Mouse (Mus musculus) inflammation-experienced regulatory T-cells, adult 16 weeks (primary cell): ENCODE results near the gene Dnah10. TPM values are rescaled to one million over a fixed set of nuclear protein-coding genes. Genes with fewer than 3 reads are reported as not detected.

ENCODE experiments used
- polyA plus RNA-seq: library from polyadenylated mRNA; unstranded; fragments of 100-300 nt; shearing (Covaris generic); gene quantifications from one replicate; pipeline ENCODE4 v1.2.1, GENCODE M21; 2017

Gene Dnah10
- not detected for polyA plus RNA-seq

DNA sequence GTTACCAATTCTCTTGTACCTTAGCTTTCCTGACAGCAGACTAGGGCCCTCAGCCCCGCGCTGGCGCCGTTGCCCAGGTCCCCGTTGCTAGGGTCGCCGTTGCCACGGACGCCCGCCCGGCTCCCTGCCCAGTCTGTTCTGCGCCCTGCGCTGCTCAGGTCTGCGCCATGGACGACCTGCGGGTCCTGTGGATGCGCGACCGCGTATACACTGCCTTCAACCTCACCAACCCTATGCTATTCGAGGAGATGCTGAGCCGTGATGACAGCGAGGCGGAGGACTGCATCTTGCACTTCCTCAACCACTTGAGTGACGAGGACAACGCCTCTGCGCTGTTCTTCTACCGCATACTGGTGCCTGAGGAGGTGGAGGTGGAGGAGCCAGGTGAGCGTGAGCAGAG, at the start of gene Dnah10:
Gene Dnah10 (plus strand): TSS at position 89 of the 400 bp plus-strand sequence.

DNA sequence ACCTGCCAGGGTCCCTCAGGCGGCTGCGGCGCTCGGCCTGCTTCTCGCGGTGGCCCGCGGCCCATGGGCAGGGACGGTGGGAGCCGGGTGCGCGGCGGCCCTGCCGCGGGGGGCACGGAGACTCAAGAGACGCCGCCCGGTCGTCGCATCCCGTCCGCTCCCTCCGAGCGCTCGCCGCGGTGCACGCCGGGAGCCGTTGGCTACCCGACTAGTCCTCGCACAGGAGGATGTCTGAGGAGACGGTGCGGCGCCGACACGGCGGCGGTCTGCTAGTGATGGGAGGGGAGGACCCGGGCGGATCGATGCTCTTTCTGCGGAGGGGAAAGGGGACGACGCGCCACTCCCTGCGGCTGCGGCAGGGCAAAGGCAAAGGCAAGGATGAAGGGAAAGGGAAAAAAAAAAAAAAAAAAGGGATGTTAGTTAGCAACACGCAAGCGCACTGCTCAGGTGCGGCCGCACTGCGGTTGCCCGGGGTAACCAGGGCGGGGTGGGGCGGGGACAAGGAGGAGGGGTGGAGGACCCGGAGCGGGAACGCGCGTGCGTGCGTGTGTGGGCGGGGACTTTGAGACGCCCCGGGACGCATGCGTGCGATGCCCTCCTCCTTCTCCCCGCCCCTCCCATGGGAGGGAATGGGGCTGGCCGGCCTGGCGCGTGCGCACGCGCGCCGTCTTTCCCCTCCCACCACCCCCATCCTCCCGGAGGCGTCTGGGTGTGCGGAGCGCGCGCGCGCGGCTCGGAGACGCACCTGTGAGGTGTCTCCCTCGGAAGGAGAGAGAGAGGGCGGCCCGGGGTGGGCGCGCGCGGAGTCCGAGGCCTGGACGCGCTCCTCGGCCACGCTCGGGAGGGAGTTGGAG, 137.4 kb downstream of the Dnah10 start, which contains the start of the genes Ccdc92 and Zfp664:
Gene Ccdc92 (minus strand): TSS at position 412 of the 854 bp plus-strand sequence.
Gene Zfp664 (plus strand): TSS at position 679 of the 854 bp plus-strand sequence.

Other genes starting within 250 kb of the Dnah10 start
- gene Rilpl2, start 246.7 kb upstream of the Dnah10 start, polyA plus RNA-seq: 107 TPM
- 7.6 TPM for gene Snrnp35, start 242.0 kb upstream of the Dnah10 start, polyA plus RNA-seq
- gene Rilpl1, start 193.7 kb upstream of the Dnah10 start, polyA plus RNA-seq: 3.5 TPM
- gene Tmed2, start 184.4 kb upstream of the Dnah10 start, polyA plus RNA-seq: 72.4 TPM
- 27.9 TPM for gene Ddx55, start 172.2 kb upstream of the Dnah10 start, polyA plus RNA-seq
- gene Eif2b1, start 146.0 kb upstream of the Dnah10 start, polyA plus RNA-seq: 46.5 TPM
- 64.6 TPM for gene Gtf2h3, start 145.9 kb upstream of the Dnah10 start, polyA plus RNA-seq
- gene Atp6v0a2, start 96.5 kb upstream of the Dnah10 start, polyA plus RNA-seq: 95.0 TPM
- gene Ccdc92, start 137.3 kb downstream of the Dnah10 start, polyA plus RNA-seq: 14.5 TPM
- gene Zfp664, start 137.6 kb downstream of the Dnah10 start, polyA plus RNA-seq: 20.3 TPM